Mouse (Mus musculus): Measurements from ENCODE around the gene Gpr142.

Gene Gpr142

DNA sequence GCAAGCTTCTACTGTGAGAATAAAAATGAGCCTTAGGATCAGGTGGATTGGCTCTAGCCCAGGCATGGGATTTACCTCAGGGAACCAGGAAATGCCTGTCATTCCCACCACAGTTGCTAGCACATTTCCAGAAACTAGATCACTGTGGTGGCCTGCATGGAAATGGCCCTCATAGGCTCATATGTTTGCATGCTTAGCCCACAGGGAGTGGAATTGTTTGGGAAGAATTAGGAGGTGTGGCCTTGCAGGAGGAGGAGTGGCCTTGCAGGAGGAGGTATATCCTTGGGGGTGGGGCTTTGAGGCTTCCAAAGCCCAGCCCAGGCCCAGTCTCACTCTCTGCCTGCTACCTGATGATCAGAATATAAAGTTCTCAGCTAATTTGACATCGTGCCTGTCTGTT lies 3.2 kb downstream of the Gpr142 start:
- no peak for DNase-seq (ENCODE audit: low spot score in 2 of 2)

DNA sequence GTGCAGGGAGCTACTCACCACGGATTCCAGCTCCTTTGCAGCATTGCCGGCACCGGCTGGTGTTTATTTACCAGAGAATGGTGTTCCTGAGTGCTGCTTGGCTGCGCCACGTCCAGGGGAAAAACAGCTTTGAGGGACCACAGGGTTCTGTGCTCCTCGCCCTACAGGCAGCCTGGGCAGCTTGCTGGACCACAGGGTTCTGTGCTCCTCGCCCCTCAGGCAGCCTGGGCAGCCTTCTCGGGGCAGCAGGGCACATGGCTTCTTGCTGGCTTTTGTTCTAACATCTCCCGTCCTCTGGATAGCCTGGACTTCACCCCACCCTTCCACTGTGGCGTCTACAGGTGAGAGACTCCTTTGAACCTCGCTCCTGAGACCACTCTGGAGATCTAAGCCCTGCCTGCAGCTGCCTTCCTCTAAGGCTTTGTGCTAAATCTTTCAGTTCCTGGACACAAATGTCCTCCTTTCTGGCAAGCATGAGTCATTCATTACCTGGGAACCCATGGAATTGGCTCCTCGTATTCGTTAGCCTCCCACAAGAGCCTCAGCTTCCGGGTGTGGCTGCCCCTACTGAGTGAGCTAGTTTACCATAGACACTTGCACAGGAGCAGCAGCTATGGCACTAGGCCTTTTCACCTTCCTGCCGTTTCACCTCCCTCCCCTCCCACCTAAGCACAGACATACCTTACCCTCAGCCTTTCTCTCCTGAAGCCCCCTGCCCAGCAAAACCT lies 4.0 kb downstream of the Gpr142 start:
- no peak for DNase-seq (ENCODE audit: low spot score in 2 of 2)

DNA sequence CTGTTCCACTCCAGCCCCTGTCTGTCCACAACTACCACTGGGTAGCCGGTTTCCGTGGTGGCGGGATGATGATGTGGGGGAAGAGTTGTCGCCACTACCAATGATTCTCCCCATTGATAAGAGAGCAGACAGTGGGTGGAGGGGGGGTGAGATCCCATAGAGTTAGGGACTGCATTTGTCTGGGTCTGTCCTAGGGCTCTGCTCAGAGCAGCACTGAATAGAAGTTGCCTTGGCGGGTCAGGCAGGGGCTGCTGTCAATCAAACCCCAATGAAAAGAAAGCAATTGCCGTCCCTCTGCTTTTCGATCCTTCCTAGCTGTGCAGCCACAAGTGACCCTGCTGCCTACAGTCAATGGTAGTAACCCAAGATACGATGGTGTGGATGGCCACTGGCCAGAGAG lies 5.3 kb downstream of the Gpr142 start:
- no peak for DNase-seq (ENCODE audit: low spot score in 2 of 2)

DNA sequence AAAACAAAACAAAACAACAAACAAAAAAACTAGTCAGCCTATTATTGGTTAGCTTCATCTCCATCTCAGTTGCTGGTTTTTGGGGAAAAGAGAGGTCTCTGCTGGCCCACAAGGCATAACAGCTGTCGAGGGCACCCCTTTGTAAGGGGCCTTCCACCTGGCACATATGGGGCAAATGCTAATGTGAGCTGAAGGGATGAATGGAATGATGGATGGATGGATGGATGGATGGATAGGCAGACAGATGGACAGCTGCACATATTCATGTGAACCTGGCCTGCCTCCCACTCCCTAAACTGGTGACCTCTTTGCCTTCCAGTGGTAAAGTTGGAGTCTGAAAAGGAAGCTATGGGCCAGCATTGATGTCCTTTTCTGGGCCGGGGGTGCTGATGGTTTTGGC lies 8.3 kb downstream of the Gpr142 start:
- DNase-seq (ENCODE audit: low spot score in 2 of 2) = no peak

DNA sequence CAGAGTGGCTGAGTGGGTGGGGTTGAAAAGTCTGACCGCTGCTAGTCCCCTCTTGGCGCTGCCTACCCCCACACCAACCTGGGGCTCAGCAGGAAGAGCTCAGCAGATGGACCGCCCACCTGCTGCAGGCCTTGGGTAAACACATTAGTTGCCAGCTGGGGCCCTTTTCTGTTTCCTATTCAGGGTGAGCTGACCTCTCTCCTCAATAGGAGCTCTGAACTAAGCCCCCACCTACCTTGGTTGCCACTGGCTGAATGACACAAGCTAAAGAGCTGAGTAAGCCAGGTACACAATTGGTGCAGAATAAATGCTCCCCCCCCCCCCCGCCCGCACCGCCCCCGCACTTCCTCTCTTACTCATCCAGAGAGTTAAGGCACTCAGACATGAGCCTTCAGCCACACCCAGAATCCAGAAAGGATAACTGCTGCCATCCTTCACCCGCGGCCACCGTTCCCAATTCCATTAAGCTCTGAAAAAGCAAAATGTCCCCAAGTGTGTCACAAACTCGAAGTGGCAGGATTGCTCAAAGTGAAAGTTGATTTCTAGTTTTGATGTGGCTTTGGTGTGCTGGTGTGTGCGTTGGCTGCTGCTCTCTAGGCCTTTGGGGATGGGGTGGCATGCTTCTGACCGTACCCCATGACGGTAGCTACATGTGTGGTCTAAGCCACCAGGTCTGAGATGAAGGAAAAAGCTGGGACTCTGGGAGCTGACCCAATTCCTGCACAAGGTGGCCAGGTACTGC lies 9.1 kb downstream of the Gpr142 start:
- peak; percentile 18 to 39 for DNase-seq (ENCODE audit: low spot score in 2 of 2)

DNA sequence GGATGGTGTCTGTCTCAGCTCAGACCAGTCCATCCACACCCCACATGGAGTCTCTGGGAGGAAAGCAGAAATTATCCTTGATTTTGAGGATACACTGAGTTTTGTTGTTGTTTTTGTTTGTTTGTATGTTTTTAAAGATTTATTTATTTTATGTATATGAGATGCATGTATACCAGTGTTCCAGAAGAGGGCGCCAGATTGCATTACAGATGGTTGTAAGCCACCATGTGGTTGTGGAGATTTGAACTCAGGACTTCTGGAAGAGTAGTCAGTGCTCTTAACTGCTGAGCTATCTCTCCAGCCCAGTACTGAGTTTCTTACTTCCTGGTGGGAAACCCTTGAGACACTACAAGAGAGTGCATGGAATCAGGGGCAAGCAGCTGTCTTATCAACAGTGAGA lies 10.6 kb downstream of the Gpr142 start:
- no peak for DNase-seq (ENCODE audit: low spot score in 2 of 2)

DNA sequence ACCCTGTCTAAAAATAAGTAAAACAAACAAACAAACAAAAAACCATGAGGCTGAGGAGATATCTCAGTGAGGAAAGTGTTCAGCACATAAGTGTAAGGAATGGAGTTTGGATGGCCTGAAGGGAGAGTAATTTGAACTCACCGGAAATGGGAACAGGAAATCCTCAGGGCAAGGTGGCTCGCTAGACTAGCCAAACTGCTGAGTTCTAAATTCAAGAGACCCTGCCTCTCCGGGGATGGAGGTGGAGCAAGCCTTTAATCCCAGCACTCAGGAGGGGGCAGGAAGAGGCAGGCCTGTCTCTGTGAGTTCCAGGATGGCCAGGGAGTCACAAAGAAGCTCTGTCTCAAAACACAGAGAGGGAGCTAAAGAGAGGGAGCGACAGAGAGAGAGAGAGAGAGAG lies 11.6 kb downstream of the Gpr142 start:
- DNase-seq (ENCODE audit: low spot score in 2 of 2) = no peak

DNA sequence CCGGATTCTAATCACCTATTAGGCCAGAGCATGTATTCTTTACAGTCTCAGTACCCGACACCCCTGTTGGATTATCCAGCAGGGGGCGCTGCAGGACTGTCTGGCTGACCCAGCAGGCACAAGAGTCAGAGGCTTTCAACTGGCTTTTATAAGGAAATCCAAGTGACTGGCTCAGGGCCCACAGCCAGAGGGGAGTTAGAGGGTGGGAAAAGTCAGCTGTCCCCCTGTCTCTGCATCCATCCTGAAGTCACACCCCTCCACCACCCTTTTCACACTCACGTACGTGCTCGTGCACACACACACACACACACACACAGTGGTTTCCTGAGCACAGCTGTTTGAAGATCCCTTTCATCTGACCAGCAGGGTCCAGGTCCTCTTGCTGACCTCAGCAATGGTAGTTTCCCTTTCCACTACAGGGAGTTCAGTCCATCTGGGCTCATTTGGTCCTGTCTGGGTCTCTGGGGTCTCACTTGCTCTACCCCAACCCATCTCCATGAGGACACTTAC lies 14.1 kb downstream of the Gpr142 start:
- peak; percentile 78 to 83 for DNase-seq (ENCODE audit: low spot score in 2 of 2)

DNA sequence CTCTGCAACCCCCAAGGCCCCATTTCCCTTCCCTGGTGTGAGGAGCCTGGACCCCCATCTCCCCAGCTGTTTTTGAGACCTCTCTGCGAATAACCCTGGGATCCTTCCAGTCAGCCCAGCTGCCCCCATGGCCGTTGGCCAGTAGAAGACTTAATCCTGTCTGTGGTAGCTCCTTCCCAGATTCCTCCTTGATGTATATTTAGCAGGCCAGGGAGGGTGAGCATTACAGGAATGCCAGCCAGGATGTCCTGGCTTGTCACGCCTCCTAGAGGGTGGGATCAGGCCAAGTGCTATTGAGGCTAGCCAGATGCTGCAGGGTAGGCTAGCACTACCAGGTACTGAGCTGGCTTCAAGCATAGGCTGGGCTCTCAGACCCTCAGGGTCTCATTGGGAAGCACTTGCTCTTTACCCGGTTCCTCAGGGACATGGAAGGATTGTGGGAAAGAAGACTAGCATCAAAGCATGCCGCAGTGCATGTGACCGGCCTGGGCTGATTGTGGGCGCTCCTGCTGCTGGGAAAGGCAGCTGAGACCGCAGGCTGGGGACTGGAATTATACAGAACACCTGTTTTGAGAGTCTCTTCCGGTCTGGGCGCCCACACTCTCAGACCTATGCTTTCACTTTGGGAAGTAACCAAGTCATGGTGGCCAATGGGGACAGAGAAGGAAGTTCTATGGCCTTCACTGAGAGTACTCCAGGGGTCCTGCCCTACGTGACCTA lies 16.3 kb downstream of the Gpr142 start:
- no peak for DNase-seq (ENCODE audit: low spot score in 2 of 2)

DNA sequence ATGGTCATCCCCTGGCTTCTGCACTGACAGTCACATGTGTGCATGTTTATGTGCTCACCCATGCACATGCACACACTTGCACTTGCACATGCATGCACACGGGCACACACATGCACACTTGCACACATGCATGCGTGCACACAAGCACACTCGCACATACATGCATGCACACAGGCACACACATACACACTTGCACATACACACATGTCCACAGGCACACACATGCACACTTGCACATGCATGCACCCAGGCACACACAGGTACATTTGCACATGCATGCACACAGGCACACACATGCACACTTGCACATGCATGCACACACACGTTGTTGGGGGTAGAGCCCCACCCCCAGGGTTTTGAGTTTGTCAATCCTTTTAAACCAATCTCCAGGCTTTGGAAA lies 18.2 kb downstream of the Gpr142 start:
- DNase-seq (ENCODE audit: low spot score in 2 of 2) = no peak

DNA sequence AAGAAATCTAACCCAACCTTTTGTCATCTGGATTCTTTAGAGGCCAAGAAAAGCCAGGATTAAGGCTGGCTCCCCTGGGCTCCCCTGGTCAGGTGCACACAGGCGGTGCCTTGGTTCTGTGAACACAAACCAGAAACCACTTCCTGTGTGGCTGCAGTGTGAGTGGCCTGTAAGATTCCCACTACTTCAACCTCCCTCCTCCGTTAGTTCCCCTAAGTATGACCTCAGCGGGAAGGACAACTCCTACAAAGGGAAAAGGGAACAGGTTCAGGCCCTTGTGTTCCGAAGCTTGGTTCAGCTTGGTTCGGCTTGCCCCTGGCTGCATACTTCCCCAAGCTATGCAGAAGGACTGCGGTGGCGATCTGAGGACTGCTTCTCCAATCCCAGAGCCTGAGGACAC lies 19.5 kb downstream of the Gpr142 start:
- peak; percentile 24 to 30 for DNase-seq (ENCODE audit: low spot score in 2 of 2)

DNA sequence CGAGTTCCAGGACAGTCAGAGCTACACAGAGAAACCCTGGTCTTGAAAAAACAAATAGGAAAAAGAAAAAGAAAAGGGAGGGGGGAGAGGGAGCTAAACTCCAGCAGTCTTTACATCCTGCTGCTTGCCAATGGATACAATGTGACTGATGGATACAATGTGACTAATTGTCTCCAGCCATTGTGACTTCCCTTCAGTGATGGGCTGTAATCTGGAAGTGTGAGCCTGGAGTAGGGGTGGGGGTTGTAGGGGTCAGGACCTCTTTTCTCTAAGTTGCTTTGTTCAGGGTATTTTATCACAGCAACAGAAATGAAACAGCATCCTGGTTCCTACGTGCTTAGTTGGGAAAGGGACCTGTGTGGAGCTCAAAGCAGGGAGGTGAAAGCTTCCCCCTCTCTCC lies 20.4 kb downstream of the Gpr142 start:
- DNase-seq (ENCODE audit: low spot score in 2 of 2) = no peak

DNA sequence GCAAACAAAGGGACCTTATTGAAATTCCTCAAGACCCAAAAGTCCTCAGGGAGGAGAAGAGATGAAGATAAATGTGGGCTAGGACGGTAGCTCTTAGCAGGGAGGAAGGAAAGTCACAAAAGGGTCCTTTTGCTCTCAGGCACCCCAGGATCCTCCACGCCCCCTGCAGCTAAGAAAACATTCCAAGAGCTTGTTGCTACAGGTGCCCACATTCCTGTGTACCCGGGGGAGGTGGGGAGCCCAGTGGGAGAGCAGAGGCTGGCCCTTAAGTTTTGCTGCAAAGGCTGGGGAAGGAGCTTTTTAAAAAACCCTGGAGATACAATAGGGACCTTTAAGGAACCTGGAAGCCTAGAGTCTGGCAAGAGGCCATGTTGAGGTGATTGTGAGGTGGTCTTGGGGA lies 21.7 kb downstream of the Gpr142 start:
- no peak for DNase-seq (ENCODE audit: low spot score in 2 of 2)

DNA sequence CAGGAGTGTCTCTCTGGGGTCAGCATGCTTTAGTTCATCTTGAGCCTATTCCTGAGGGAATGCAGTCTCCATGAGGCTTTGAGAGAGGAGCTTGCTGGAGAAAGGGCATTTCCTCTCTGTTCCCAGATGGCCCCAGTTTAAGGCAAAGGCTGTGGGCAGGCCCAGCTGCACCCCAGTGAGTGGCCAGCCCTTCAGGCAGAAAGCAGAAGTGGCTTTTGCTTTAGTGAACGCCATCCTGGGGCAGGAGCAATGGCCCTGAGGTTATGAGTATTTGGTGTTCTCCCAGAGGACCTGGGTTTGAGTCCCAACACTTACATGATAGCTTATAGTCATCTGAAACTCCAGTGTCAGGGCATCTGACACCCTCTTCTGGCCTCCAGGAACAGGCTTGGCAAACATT lies 22.6 kb downstream of the Gpr142 start:
- DNase-seq (ENCODE audit: low spot score in 2 of 2) = no peak

DNA sequence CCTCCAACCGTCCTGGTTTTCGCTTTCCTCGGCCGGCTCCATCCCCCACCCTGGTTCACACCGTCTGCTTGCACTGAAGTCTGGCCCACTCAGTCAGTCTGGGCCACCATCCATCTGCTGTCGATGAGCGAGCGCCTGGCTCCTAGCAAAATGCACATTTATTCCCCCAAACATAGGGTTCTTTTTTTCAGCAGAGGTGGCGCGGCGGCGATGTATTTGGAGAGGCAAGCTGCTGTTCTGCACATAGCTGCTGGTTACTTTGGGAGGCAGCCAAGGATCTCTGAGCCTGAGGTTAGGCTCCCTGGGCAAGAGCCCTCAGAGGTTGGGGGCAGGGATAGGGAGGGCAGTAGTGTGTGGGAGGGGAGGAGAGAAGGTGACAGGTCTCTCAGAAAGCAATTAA lies 24.0 kb downstream of the Gpr142 start:
- no peak for DNase-seq (ENCODE audit: low spot score in 2 of 2)

DNA sequence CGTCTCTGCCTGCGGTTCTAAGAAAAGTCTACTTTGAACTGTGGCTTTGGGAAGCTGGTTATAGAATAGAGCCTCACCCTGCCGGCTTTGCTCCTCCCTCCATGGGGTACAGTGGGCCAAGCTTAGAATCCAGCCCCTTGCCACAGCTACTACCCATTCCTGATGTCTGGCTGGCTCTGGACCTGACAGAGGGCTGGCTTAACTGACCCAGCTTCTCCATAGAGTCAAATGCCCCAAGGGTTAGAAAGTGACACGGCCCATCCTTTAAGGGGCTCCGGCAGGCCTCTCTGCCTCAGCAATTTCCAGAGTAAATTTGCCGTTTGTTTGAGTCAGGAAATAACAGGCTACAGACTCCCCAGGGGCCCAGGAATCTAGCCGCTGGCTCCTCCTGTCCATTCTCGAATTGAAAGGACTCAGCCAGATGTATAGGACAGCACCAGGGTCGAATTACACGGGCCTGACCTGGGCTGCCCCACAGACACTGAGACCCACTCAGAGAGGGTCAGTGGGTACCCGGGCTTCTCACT lies 24.5 kb downstream of the Gpr142 start:
- DNase-seq (ENCODE audit: low spot score in 2 of 2) = no peak

DNA sequence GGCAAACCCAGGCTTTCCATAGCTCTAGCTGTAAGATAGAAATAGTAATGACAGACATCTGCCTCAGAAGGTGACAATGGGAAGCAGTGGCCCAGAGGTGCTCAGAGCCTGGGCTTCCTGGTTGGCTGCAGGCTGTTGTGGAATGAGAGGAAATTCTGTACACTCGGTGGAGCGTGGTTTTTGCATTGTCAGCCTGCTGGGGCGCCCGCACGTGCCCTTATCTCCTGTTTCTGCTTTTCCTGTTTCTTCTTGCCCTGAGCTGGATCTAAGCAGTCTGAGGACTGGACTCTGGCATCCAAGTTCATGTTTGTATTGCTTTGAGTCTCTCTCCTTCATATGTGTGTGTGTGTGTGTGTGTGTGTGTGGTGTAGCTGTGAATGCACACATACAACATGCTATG lies 28.0 kb downstream of the Gpr142 start:
- DNase-seq (ENCODE audit: low spot score in 2 of 2) = no peak

DNA sequence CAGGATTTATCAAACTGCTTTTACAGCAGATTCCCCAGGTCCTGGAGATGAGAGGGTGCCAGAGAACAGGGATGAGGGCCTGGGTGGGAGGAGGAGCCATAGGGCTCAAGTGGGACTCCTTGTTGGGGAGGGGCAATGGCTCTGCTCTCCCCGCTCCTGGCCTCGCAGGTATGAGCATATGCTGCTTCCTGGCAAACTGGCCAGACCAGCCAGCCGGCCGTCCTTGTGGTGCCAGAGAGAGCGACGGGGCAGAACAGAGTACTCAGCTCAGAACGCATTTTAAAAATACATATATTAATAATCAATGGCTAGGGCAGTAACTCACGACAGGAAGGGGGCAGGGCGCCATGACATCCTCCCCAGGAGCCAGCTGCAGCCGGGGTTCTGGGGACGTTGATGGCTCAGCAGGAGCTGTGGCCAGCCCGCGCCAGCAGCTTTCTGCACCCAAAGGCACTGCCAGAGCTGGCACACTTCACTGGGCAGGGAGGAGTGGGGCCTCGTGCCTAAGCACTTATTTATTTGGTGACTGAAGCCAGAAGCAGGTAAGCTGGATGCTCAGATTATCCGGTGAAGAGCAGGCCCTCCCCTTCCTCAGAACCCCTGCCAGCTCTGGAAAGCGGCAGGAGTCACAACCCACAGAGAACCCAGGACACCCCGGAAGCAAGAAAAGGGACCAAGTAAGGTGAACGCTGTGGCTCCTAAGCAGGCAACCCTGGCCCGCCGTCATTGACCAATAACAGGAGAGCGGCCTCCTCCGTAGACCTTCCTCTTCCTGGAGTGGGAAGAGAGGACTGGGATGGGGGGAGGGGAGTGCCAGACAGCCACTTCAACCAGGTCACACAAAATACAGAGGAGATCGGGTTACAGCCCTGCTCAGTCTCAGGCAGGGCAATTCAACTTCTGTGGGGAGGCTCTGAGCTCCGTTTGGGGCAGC lies 31.0 kb downstream of the Gpr142 start:
- DNase-seq (ENCODE audit: low spot score in 2 of 2) = no peak

DNA sequence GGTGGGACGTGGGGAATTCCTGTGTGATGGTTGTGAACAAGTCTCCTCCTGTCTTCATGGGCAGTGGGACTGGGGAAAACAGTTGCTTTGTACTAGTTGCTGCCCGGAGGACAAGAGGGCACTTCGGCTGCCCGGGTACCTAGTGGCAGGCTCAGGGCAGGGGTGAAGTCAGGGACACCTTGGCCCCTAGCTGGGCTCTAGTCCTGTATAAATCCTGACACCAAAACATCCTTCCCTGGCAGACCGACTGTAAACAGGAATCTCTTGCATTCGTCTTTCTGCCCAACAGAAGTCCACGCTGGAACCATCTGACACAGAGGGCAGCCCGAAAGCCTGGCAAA lies 31.7 kb downstream of the Gpr142 start:
- DNase-seq (ENCODE audit: low spot score in 2 of 2) = no peak

DNA sequence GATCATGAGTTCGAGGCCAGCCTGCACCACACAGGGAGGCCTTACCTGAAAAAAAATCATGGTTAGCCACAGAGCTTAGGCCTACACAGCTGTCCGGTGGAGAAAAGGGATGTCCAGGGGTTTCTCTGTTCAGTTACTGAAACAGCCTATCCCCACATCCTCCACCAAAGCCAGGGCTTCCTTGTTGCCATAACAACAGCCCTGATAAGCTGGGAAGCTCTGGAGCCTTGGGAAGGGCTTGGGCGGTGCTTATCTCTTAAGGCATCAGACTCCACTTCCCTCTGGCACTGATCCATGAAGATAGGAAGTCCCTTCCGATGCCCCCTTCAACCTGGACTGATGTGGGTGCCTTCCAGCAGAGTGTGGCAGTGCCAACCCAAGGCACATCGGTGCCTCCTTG lies 34.4 kb downstream of the Gpr142 start:
- DNase-seq (ENCODE audit: low spot score in 2 of 2) = no peak

DNA sequence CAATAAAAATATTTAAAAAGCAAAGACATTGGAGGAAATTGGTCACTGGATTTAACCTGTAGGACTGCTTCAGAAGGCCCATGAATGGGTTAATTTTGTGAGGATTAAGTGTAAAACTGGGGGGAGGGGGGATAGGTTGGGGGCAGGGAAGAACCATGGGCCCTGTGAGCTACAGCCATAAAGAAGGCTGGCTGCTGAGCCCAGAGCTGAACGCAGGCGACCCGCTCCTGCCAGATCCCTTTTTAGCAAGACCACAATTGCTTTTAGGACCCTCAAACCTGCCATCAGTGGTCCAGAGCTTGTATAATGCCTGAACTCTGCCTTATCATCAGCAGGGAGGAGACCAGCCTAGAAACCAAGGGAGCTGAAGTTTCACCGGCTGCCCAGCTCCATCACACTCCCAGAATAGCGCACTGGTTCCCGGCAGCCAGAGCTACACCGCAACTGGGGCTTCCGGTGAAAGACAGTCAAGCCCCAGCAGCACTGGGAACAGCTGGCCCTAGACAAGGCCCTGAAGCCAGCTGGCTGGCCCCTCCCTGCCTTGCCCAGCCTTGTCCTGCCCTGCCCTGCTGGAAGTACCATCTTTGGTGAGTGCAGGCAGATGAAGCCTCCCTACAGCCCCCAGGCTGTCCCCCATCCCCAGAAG lies 45.2 kb downstream of the Gpr142 start:
- no peak for DNase-seq (ENCODE audit: low spot score in 2 of 2)
